ENCODE assay signal across 8 mouse cellular contexts in the genomic region with DNA sequence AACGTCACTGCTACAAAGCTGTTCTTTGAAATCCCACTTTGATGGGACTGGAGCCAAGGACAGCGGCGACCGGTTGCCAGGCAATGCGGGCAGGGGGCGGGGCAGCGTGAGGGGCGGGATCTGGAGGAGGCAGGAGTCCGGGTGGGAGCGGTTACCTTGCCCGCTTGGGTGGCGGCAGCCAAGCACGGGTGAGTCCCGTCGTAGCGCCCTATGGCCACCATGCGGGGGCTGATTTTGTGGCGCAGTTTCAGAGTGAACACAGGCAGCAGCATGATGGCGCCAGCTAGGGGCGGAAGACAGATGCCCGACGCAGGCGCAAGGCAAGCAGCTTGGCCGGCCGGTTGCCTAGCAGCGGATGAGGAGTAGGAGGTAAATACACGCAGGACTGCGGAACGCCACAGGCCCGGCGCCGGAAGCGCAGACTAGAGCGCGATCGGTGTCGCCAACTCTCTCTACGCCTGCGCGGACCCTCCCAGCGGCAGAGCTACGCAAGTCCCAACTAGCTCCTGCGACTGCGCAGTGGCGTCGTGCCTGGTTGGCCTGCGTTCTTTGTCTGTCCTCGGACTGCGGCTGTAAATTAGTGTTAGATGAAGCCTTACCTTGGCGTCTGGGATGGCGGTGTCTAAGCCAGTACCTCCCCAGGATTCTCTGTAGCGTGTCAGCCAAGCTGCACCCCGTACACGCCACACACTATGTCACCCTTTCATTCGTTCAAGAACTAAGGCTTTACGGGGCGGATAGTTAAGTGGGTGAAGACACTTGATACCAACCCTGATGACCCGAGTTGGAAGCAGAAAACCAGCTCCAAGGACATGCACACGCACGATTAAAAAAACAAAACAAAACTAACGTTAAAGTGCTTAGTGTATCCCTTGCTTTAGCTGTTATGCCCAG. TPM values are rescaled to one million over a fixed set of nuclear protein-coding genes. Genes with fewer than 3 reads are reported as not detected.
DNase-seq lines count a peak whose midpoint lies in the region; ATAC-seq lines count a peak whose summit lies in the region.

A gene (minus strand): TSS at position 848 of the 894 bp plus-strand sequence.

- H3K27me3 ChIP-seq in hindbrain, embryonic 14.5 days (ENCODE audit: control insufficient read depth, insufficient read depth, low read length) = no peaks in the 10 kb centered on the region

- DNase-seq in R1 (ENCODE audit: low read depth, low spot score) = peak; percentile 99
- peak; percentile 100 for DNase-seq in cerebellum, postnatal 25 days
- DNase-seq in frontal cortex, postnatal 25 days (ENCODE audit: low spot score in 2 of 2) = peak; percentile 98
- DNase-seq in hindbrain, embryonic 14.5 days (ENCODE audit: low spot score) = peak; percentile 100
- peak; percentile 99 to 100 for DNase-seq in layer of hippocampus, postnatal 36 days
- DNase-seq in lung, postnatal 36 days = peak; percentile 99
- peak; percentile 99 for DNase-seq in retina, postnatal 1 day
- DNase-seq in urinary bladder, adult 18-20 months (ENCODE audit: low spot score in 2 of 2) = peak; percentile 95 to 99

- H3K4me3 ChIP-seq in hindbrain, embryonic 14.5 days (replicated peaks; ENCODE audit: low read length) = peak within 1 kb of the TSS; percentile 51

- H3K4me2 ChIP-seq in hindbrain, embryonic 14.5 days (replicated peaks) = peak within 1 kb of the TSS; percentile 62

- peak; percentile 99 for ATAC-seq in hindbrain, embryonic 14.5 days (ENCODE audit: low FRiP score)

- H3K9ac ChIP-seq in hindbrain, embryonic 14.5 days = peak within 1 kb of the TSS; percentile 70

- H3K9me3 ChIP-seq in hindbrain, embryonic 14.5 days (ENCODE audit: control insufficient read depth, low read length) = no peaks in the 10 kb centered on the region

- no peaks in the 10 kb centered on the region for H3K36me3 ChIP-seq in hindbrain, embryonic 14.5 days (replicated peaks; ENCODE audit: control insufficient read depth, insufficient read depth)

- WGBS in hindbrain, embryonic 14.5 days = 1% methylated on average over 61 of the region's 61 CpGs

- peaks cover 15% of the 10 kb centered on the region for H3K4me1 ChIP-seq in hindbrain, embryonic 14.5 days (replicated peaks; ENCODE audit: control insufficient read depth, insufficient read depth, low read length)

- H3K27ac ChIP-seq in hindbrain, embryonic 14.5 days = peak within 1 kb of the TSS; percentile 98

RNA-seq across cellular contexts. Expression of the gene that starts here (rescaled TPM):
- 19.7 and 20.6 TPM in 2 replicates for polyA plus RNA-seq in hindbrain, embryonic 14.5 days (2014; fragmentation: Nextera tagmentation; extraction: Ambion mirVana)
- total RNA-seq in layer of hippocampus, postnatal 36 days (2021) = 10 to 100 TPM; 21.7 to 27.3 TPM

Comparison
In these comparisons a context has a peak if more than half of its experiments do, and no peak if none do; other contexts are left out.
1. Peak in every context shown above with its lines: DNase-seq, ATAC-seq, H3K4me3 ChIP-seq and H3K27ac ChIP-seq.